Mouse (Mus musculus): ENCODE measurements around the gene Gm21915. TPM values are rescaled to one million over a fixed set of nuclear protein-coding genes. Genes with fewer than 3 reads are reported as not detected.

The Gm21915 gene
- polyA plus RNA-seq, 1 experiment from 2014 or later, result not detected

GRCm38 (mm10) chr9:40717875-40718185 lies 47.4 kb downstream of the Gm21915 start:
- WGBS (ENCODE audit: insufficient replicate concordance), result 26% methylated on average over 7 of the region's 7 CpGs
- no peak overlapping the region for H3K4me2 ChIP-seq (ENCODE audit: low read depth, low read length)

More at GRCm38 (mm10) chr9:40717875-40718185, 47.4 kb downstream of the Gm21915 start:
- Histone ChIP-seq H3K36me3 (replicated peaks; ENCODE audit: insufficient read depth, low read length) (no peaks in the 10 kb centered on the region), H3K4me1 (ENCODE audit: insufficient read depth) (no peaks in the 10 kb centered on the region), H3K4me3 (ENCODE audit: low read depth, low read length) (no peak overlapping the region), H3K9ac (replicated peaks) (no peak overlapping the region), H3K27me3 (ENCODE audit: insufficient read depth, low read length) (no peaks in the 10 kb centered on the region), H3K27ac (ENCODE audit: low read depth) (no peak overlapping the region), H3K9me3 (ENCODE audit: low read length) (no peaks in the 10 kb centered on the region)
- DNase-seq (no peak), ATAC-seq (no peak)
- TF ChIP-seq CTCF (IDR thresholded peaks at IDR 0.05; ENCODE audit: low read depth) (no peak), EP300 (IDR thresholded peaks at IDR 0.05; ENCODE audit: low read depth) (no peak)

Other genes with a start within 250 kb of the Gm21915 start
- 0.96 and 1.2 TPM in 2 replicates for gene Gramd1b, start 139.2 kb upstream of the Gm21915 start, polyA plus RNA-seq (2015; fragmentation: Nextera tagmentation; extraction: Ambion mirVana)
- 1.8 and 1.9 TPM in 2 replicates for gene Clmp, start 15.3 kb downstream of the Gm21915 start, polyA plus RNA-seq (2015; fragmentation: Nextera tagmentation; extraction: Ambion mirVana)
- 750 and 793 TPM in 2 replicates for gene Hspa8, start 130.4 kb downstream of the Gm21915 start, polyA plus RNA-seq (2015; fragmentation: Nextera tagmentation; extraction: Ambion mirVana)
- not detected in 2 replicates for gene Bsx, start 203.5 kb downstream of the Gm21915 start, polyA plus RNA-seq (2015; fragmentation: Nextera tagmentation; extraction: Ambion mirVana)